Mouse (Mus musculus) hindbrain, postnatal 0 days (tissue): Measurements from ENCODE around the gene Trim29. TPM values are rescaled to one million over a fixed set of nuclear protein-coding genes. Genes with fewer than 3 reads are reported as not detected.

Source experiments
- ATAC-seq: fragments of 200-750 bp; cut with Nextera tagmentation; 2 replicates; pipeline ENCODE4 v1.8.0; 2017; ENCODE audit warnings: mild to moderate bottlenecking, moderate TSS enrichment, moderate library complexity
- DNase-seq: peaks from one replicate; pipeline ENCODE4 v3.0.0-alpha.2; 2015; ENCODE audit warnings: low spot score
- H3K27ac ChIP-seq: fragments of 300-500 bp; sonication (generic); 2 replicates; pipeline ENCODE4 v1.5.1; 2014; ENCODE audit warnings: mild to moderate bottlenecking
- H3K27me3 ChIP-seq: fragments of 300-500 bp; sonication (generic); 2 replicates; pipeline ENCODE4 v1.6.1; 2014; ENCODE audit warnings: low read length, mixed read lengths; ENCODE audit not compliant: insufficient read depth
- H3K36me3 ChIP-seq: fragments of 300-500 bp; sonication (generic); 2 replicates; pipeline ENCODE4 v1.6.1; 2014; ENCODE audit warnings: low read length, mixed read lengths; ENCODE audit not compliant: insufficient read depth
- H3K4me1 ChIP-seq: fragments of 300-500 bp; sonication (generic); 2 replicates; pipeline ENCODE4 v1.6.1; 2014; ENCODE audit warnings: antibody characterized with exemption, low read length, mixed read lengths; ENCODE audit not compliant: insufficient read depth
- H3K4me2 ChIP-seq: fragments of 300-500 bp; sonication (generic); 2 replicates; pipeline ENCODE4 v1.6.1; 2014; ENCODE audit warnings: low read depth, mild to moderate bottlenecking, low read length, moderate library complexity, mixed read lengths
- H3K4me3 ChIP-seq: fragments of 300-500 bp; sonication (generic); 2 replicates; pipeline ENCODE4 v1.5.1; 2014; ENCODE audit warnings: low read length
- H3K9ac ChIP-seq: fragments of 300-500 bp; sonication (generic); replicated peaks from 2 replicates; pipeline ENCODE4 v1.6.1; 2014; ENCODE audit warnings: mild to moderate bottlenecking, low read length, moderate library complexity, mixed read lengths
- H3K9me3 ChIP-seq: fragments of 300-500 bp; sonication (generic); 2 replicates; pipeline ENCODE4 v1.6.1; 2016; ENCODE audit warnings: low read length, mixed read lengths
- CTCF ChIP-seq: IDR thresholded peaks from 2 replicates; pipeline ENCODE4 v1.5.1; 2016; ENCODE audit warnings: antibody characterized with exemption, control low read depth, low read depth
- WGBS: fragments of 180-500 bp; shearing (Covaris S2); extraction: QIAGEN DNeasy Blood & Tissue Kit; methylation state at CpG from one replicate; pipeline ENCODE4 v1.1.7; 2014; 5-methylcytosine and 5-hydroxymethylcytosine counted together
- polyA plus RNA-seq: library from polyadenylated mRNA; unstranded; fragments of >200 nt; fragmentation: Nextera tagmentation; extraction: Ambion mirVana; gene quantifications from 2 replicates; pipeline ENCODE4 v1.2.1, GENCODE M21; 2015
- total RNA-seq: library from RNA; depleted of rRNA; stranded (reverse); fragments of >200 nt; gene quantifications from 2 replicates; pipeline ENCODE4 v1.2.3, GENCODE M21; 2014

Trim29 gene
- total and polyA plus RNA-seq, 2 experiments from 2014 or later = 0.05 to 0.45 TPM

GRCm38 (mm10) chr9:43312190-43312589, 1.5 kb downstream of the Trim29 start:
- no peak overlapping the region for H3K4me2 ChIP-seq
- TF ChIP-seq CTCF = no peak
- H3K9me3 ChIP-seq = no peaks in the 10 kb centered on the region
- ATAC-seq (no peak), DNase-seq (no peak)
- H3K27ac ChIP-seq = no peak overlapping the region
- no peak overlapping the region for H3K4me3 ChIP-seq
- no peaks in the 10 kb centered on the region for H3K4me1 ChIP-seq
- no peaks in the 10 kb centered on the region for H3K27me3 ChIP-seq
- no peaks in the 10 kb centered on the region for H3K36me3 ChIP-seq
- WGBS = 82% methylated on average over 7 of the region's 7 CpGs
- H3K9ac ChIP-seq = no peak overlapping the region

GRCm38 (mm10) chr9:43313805-43314204, 3.2 kb downstream of the Trim29 start:
- Histone ChIP-seq H3K4me1 (no peaks in the 10 kb centered on the region), H3K27ac (no peak overlapping the region), H3K27me3 (no peaks in the 10 kb centered on the region), H3K36me3 (no peaks in the 10 kb centered on the region), H3K9me3 (no peaks in the 10 kb centered on the region), H3K4me3 (no peak overlapping the region), H3K4me2 (no peak overlapping the region), H3K9ac (no peak overlapping the region)
- WGBS = 91% methylated on average over 3 of the region's 3 CpGs
- DNase-seq = no peak
- no peak for ATAC-seq
- TF ChIP-seq CTCF = no peak

GRCm38 (mm10) chr9:43315320-43315950, 4.8 kb downstream of the Trim29 start:
- Histone ChIP-seq H3K4me2 (no peak overlapping the region), H3K27me3 (no peaks in the 10 kb centered on the region), H3K4me3 (no peak overlapping the region), H3K4me1 (no peaks in the 10 kb centered on the region), H3K27ac (no peak overlapping the region), H3K36me3 (no peaks in the 10 kb centered on the region), H3K9ac (no peak overlapping the region), H3K9me3 (no peaks in the 10 kb centered on the region)
- DNase-seq (no peak), ATAC-seq (no peak; the same call in 1 of the 2 replicates)
- TF ChIP-seq CTCF = no peak
- WGBS = 41% methylated on average over 3 of the region's 3 CpGs

GRCm38 (mm10) chr9:43316466-43316865, 5.8 kb downstream of the Trim29 start:
- Histone ChIP-seq H3K9me3 (no peaks in the 10 kb centered on the region), H3K4me1 (no peaks in the 10 kb centered on the region), H3K36me3 (no peaks in the 10 kb centered on the region), H3K27ac (no peak overlapping the region), H3K9ac (no peak overlapping the region), H3K4me3 (no peak overlapping the region), H3K4me2 (no peak overlapping the region), H3K27me3 (no peaks in the 10 kb centered on the region)
- TF ChIP-seq CTCF = no peak
- no peak for ATAC-seq
- DNase-seq = no peak
- 90% methylated on average over 4 of the region's 4 CpGs for WGBS

GRCm38 (mm10) chr9:43318661-43319060, 8.0 kb downstream of the Trim29 start:
- H3K27ac ChIP-seq = no peak overlapping the region
- H3K4me3 ChIP-seq = no peak overlapping the region
- no peak for TF ChIP-seq CTCF
- DNase-seq = no peak
- no peak overlapping the region for H3K9ac ChIP-seq
- 88% methylated on average over 10 of the region's 10 CpGs for WGBS
- no peaks in the 10 kb centered on the region for H3K27me3 ChIP-seq
- no peak for ATAC-seq
- no peak overlapping the region for H3K4me2 ChIP-seq
- H3K36me3 ChIP-seq = no peaks in the 10 kb centered on the region
- no peaks in the 10 kb centered on the region for H3K9me3 ChIP-seq
- H3K4me1 ChIP-seq = no peaks in the 10 kb centered on the region

GRCm38 (mm10) chr9:43321951-43322350, 11.3 kb downstream of the Trim29 start:
- Histone ChIP-seq H3K4me1 (no peaks in the 10 kb centered on the region), H3K36me3 (no peaks in the 10 kb centered on the region), H3K9me3 (no peaks in the 10 kb centered on the region), H3K4me2 (no peak overlapping the region), H3K27me3 (no peaks in the 10 kb centered on the region), H3K4me3 (no peak overlapping the region), H3K9ac (no peak overlapping the region), H3K27ac (no peak overlapping the region)
- TF ChIP-seq CTCF = no peak
- DNase-seq (no peak), ATAC-seq (no peak)
- WGBS = 76% methylated on average over 6 of the region's 6 CpGs

GRCm38 (mm10) chr9:43322666-43323065, 12.0 kb downstream of the Trim29 start:
- DNase-seq (no peak), ATAC-seq (no peak)
- H3K27me3 ChIP-seq = no peaks in the 10 kb centered on the region
- 86% methylated on average over 4 of the region's 4 CpGs for WGBS
- H3K4me3 ChIP-seq = no peak overlapping the region
- H3K4me2 ChIP-seq = no peak overlapping the region
- H3K4me1 ChIP-seq = no peaks in the 10 kb centered on the region
- H3K36me3 ChIP-seq = no peaks in the 10 kb centered on the region
- no peak overlapping the region for H3K27ac ChIP-seq
- no peak overlapping the region for H3K9ac ChIP-seq
- H3K9me3 ChIP-seq = no peaks in the 10 kb centered on the region
- no peak for TF ChIP-seq CTCF
